In the genomic region with DNA sequence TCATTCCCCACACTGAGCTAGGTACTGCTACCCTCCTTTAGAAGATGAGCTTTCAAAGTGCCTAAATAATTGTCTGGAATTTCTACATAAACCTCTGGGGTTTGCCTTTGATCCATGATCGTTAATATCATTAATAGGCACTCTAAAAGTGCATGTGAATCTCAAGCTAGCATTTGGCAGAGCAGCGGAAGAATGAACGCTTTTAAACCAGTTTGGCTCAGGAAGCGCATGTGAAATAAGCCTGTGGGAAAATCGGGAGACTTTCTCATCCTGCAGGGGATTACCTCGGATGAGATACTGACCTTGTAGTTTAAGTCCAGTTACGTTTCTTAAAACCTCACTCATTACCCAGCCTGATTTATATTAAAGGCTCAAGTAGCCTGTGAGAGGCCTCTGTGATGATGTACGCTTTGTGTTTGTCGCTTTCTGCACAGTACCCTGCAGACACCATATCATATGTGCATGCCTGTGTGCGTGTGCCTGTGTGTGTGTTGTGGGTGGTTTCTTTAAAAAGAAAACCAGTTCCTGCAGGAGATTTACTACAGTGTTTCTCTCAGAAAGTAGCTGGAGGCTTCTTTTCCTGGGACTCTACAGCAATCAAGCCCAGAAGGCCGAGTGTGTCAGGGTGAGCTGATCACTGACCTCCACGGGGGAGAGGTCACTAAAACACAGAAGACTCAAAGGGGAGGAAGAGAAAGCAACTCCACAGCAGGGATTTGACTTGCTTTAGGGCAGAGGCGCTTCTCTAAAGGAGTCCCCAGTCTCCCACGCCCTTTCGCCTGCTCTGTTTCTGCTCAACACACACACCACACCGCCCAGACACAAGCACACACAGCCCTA, we compare ENCODE assay signal across 10 mouse cellular contexts. TPM values are rescaled to one million over a fixed set of nuclear protein-coding genes. Genes with fewer than 3 reads are reported as not detected.
DNase-seq lines count a peak whose midpoint lies in the region; ATAC-seq and TF ChIP-seq lines count a peak whose summit lies in the region.
"Had no signal": no experiment of that assay in that cellular context is flagged by ENCODE, and none has a peak within 500 bp of the region (broad histone marks: within the 10 kb centered on the region; RNA-seq: fewer than 3 reads in every experiment).

No protein-coding gene starts in this region.

- WGBS in forebrain, postnatal 0 days = 28% methylated on average over 16 of the region's 16 CpGs
- WGBS in neural tube, embryonic 13.5 days = 19% methylated on average over 16 of the region's 16 CpGs

- no peaks in the 10 kb centered on the region for H3K27me3 ChIP-seq in forebrain, postnatal 0 days (ENCODE audit: insufficient read depth, low read length)
- no peaks in the 10 kb centered on the region for H3K27me3 ChIP-seq in neural tube, embryonic 13.5 days

- no peak overlapping the region for H3K9ac ChIP-seq in forebrain, postnatal 0 days
- H3K9ac ChIP-seq in neural tube, embryonic 13.5 days = no peak overlapping the region

- intact Hi-C loops in left cerebral cortex, postnatal 25 days (cut with DNase I) = no loop called here

- no peak for ATAC-seq in forebrain, postnatal 0 days
- ATAC-seq in neural tube, embryonic 13.5 days (ENCODE audit: low read depth) = 0 out of 2 replicates have a peak, but pooled peaks have one; percentile 47
- no peak for ATAC-seq in erythroblast, adult 5-6 weeks (replicated peaks; ENCODE audit: low FRiP score, poor library complexity, severe bottlenecking)

- peak; percentile 88 for DNase-seq in heart, adult 11 months
- no peak for DNase-seq in heart, adult 8-10 months (ENCODE audit: low spot score)
- peak; percentile 12 to 69 for DNase-seq in left cerebral cortex, postnatal 25 days (ENCODE audit: low spot score in 2 of 2)
- no peak for DNase-seq in left cerebral cortex, adult 11 months (ENCODE audit: low spot score)
- DNase-seq in forebrain, postnatal 0 days = peak; percentile 31
- DNase-seq in thymus, postnatal 4 days = no peak
- DNase-seq: B cell, adult 2 months had no signal

- no peak overlapping the region for H3K4me3 ChIP-seq in forebrain, postnatal 0 days (ENCODE audit: low read depth, low read length)
- H3K4me3 ChIP-seq in neural tube, embryonic 13.5 days = no peak overlapping the region
- H3K4me3 ChIP-seq: myocyte had no signal

- no peak for TF ChIP-seq CTCF in forebrain, postnatal 0 days (IDR thresholded peaks at IDR 0.05; ENCODE audit: low read depth)

- no peak overlapping the region for H3K27ac ChIP-seq in forebrain, postnatal 0 days (ENCODE audit: low read depth, low read length)
- peak overlapping the region; percentile 56 for H3K27ac ChIP-seq in neural tube, embryonic 13.5 days (replicated peaks)

- H3K4me2 ChIP-seq in forebrain, postnatal 0 days (ENCODE audit: low read depth) = no peak overlapping the region
- H3K4me2 ChIP-seq in neural tube, embryonic 13.5 days = no peak overlapping the region

- no peaks in the 10 kb centered on the region for H3K9me3 ChIP-seq in forebrain, postnatal 0 days (ENCODE audit: low read length)
- no peaks in the 10 kb centered on the region for H3K9me3 ChIP-seq in neural tube, embryonic 13.5 days

- H3K36me3 ChIP-seq in forebrain, postnatal 0 days (ENCODE audit: insufficient read depth) = no peaks in the 10 kb centered on the region
- H3K36me3 ChIP-seq in neural tube, embryonic 13.5 days = no peaks in the 10 kb centered on the region

- no peaks in the 10 kb centered on the region for H3K4me1 ChIP-seq in forebrain, postnatal 0 days (ENCODE audit: insufficient read depth)
- H3K4me1 ChIP-seq in neural tube, embryonic 13.5 days (replicated peaks) = peaks cover 28% of the 10 kb centered on the region

RNA-seq across cellular contexts. Expression of a gene that starts 42.8 kb away (rescaled TPM):
- 10 to 100 TPM in 1 of 4 experiments, 1 to 10 TPM in 3; 8.4 to 10.0 (median 9.1) TPM for total RNA-seq in heart, adult 8-10 months (2022)
- 1 to 10 TPM; 4.2 to 6.0 TPM for total RNA-seq in left cerebral cortex, postnatal 25 days (2021)
- 4.9 and 10.3 TPM in 2 replicates for total RNA-seq in forebrain, postnatal 0 days (2014; rRNA removed)
- polyA plus RNA-seq in forebrain, postnatal 0 days (2015; fragmentation: Nextera tagmentation; extraction: Ambion mirVana) = 2.7 and 4.1 TPM in 2 replicates
- polyA plus RNA-seq in neural tube, embryonic 13.5 days (2015; fragmentation: Nextera tagmentation; extraction: Ambion mirVana) = 17.8 and 18.8 TPM in 2 replicates
- total RNA-seq in erythroblast, adult 5-6 weeks (2015; ENCODE audit: low replicate concordance) = 0.63 and 0.77 TPM in 2 replicates
- total RNA-seq in erythroblast, adult 5-6 weeks (2017; ENCODE audit: low replicate concordance) = 0.14 and 0.34 TPM in 2 replicates

Comparison
In these comparisons a context has a peak if more than half of its experiments do, and no peak if none do; other contexts are left out.
1. DNase-seq: peak in heart, adult 11 months (single experiment), left cerebral cortex, postnatal 25 days (2 of 2) and forebrain, postnatal 0 days (single experiment); none in heart, adult 8-10 months (single experiment), left cerebral cortex, adult 11 months (single experiment) and thymus, postnatal 4 days (single experiment).